Mouse (Mus musculus): ENCODE measurements around the gene Vars2. TPM values are rescaled to one million over a fixed set of nuclear protein-coding genes. Genes with fewer than 3 reads are reported as not detected.

Gene Vars2
- total and polyA plus RNA-seq, 3 experiments: 24.0 to 34.0 TPM; not detected in 1

DNA sequence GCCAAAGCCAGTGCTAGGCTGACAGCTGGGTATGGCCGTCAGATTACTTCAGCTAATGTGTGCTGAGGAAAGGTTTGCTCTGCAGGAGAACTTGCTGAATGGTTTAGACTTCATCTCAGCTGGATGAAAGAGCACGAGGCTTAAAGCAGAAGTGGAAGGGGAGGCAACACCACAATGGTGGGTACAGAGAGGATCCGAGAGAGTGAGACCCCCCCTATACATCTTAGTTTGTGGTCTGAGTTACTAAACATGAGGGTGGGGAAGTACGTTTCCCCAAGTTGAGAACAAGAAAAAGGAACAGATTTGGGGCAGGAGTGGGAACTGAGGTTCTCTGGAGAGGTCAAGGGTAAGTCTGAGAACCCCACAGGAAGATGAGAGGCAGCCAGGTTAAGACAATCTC lies 25.0 kb upstream of the Vars2 start:
- Histone ChIP-seq H3K27me3 (ENCODE audit: control insufficient read depth in 1 of 2, insufficient read depth in 2 of 2, low read length in 2 of 2) (no peaks in the 10 kb centered on the region), H3K36me3 (ENCODE audit: control insufficient read depth in 1 of 2, insufficient read depth in 2 of 2, low read length in 2 of 2) (no peaks in the 10 kb centered on the region), H3K4me1 (ENCODE audit: control insufficient read depth in 1 of 2, insufficient read depth in 2 of 2, low read length in 2 of 2) (no peaks in the 10 kb centered on the region), H3K79me2 (ENCODE audit: control insufficient read depth, insufficient read depth, low read length, poor library complexity) (no peaks in the 10 kb centered on the region), H3K9me3 (replicated peaks; ENCODE audit: insufficient read depth, low read length) (no peaks in the 10 kb centered on the region), H3K27ac (ENCODE audit: control insufficient read depth, low read depth, low read length) (no peak overlapping the region), H3K9ac (ENCODE audit: control insufficient read depth, low read depth, low read length, poor library complexity, severe bottlenecking) (no peak overlapping the region), H3K4me3 (ENCODE audit: control insufficient read depth in 1 of 2, insufficient read depth in 1 of 2, low read depth in 2 of 2, low read length in 2 of 2) (no peak overlapping the region)
- DNase-seq (ENCODE audit: low read depth, low spot score): no peak
- TF ChIP-seq MYC (IDR thresholded peaks at IDR 0.05; ENCODE audit: low read depth, low read length) (no peak), ZMIZ1 (IDR thresholded peaks at IDR 0.05; ENCODE audit: low read depth, low read length) (no peak), KAT2A (conservative IDR thresholded peaks at IDR 0.05; ENCODE audit: low read depth, low read length) (no peak)

DNA sequence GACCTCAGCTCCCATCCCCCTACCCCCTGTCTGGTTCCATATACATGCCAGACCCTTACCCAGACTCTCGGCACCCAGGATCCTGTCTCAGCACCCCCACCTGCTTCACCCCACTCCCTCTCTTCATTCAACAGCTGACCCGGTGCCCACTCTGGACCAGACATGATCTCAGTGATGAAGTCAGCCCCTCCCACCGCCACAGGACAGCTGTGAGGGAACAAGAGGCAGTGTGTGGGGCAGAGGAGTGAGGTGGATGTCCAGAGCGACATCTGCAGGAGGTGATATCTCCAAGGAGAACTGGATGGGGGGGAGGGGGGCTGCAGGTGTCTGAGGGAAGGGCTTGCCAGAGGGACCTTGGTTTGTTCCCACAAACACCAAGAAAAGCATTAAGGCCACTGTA lies 24.4 kb upstream of the Vars2 start:
- DNase-seq (ENCODE audit: low read depth, low spot score): no peak
- Histone ChIP-seq H3K79me2 (ENCODE audit: control insufficient read depth, insufficient read depth, low read length, poor library complexity) (no peaks in the 10 kb centered on the region), H3K4me3 (ENCODE audit: control insufficient read depth in 1 of 2, insufficient read depth in 1 of 2, low read depth in 2 of 2, low read length in 2 of 2) (no peak overlapping the region), H3K27me3 (ENCODE audit: control insufficient read depth in 1 of 2, insufficient read depth in 2 of 2, low read length in 2 of 2) (no peaks in the 10 kb centered on the region), H3K4me1 (ENCODE audit: control insufficient read depth in 1 of 2, insufficient read depth in 2 of 2, low read length in 2 of 2) (no peaks in the 10 kb centered on the region), H3K27ac (ENCODE audit: control insufficient read depth, low read depth, low read length) (no peak overlapping the region), H3K36me3 (ENCODE audit: control insufficient read depth in 1 of 2, insufficient read depth in 2 of 2, low read length in 2 of 2) (no peaks in the 10 kb centered on the region), H3K9ac (ENCODE audit: control insufficient read depth, low read depth, low read length, poor library complexity, severe bottlenecking) (no peak overlapping the region), H3K9me3 (replicated peaks; ENCODE audit: insufficient read depth, low read length) (no peaks in the 10 kb centered on the region)
- no peak for TF ChIP-seq RAD21 (IDR thresholded peaks at IDR 0.05; ENCODE audit: low read depth, low read length)
- no peak for TF ChIP-seq POLR2AphosphoS5 (IDR thresholded peaks at IDR 0.05; ENCODE audit: borderline replicate concordance, low read depth, low read length)
- TF ChIP-seq ETS1 (IDR thresholded peaks at IDR 0.05; ENCODE audit: low read depth, low read length): no peak
- TF ChIP-seq CHD1 (IDR thresholded peaks at IDR 0.05; ENCODE audit: low read depth, low read length): no peak
- no peak for TF ChIP-seq ELF1 (IDR thresholded peaks at IDR 0.05; ENCODE audit: low read depth, low read length)
- no peak for TF ChIP-seq MYB (IDR thresholded peaks at IDR 0.05; ENCODE audit: low read depth, low read length)
- no peak for TF ChIP-seq NELFE (IDR thresholded peaks at IDR 0.05; ENCODE audit: low read depth, low read length)
- TF ChIP-seq TBP (IDR thresholded peaks at IDR 0.05; ENCODE audit: low read depth, low read length): no peak
- TF ChIP-seq MAFK (IDR thresholded peaks at IDR 0.05; ENCODE audit: borderline replicate concordance, low read depth, low read length): no peak
- no peak for TF ChIP-seq RCOR1 (IDR thresholded peaks at IDR 0.05; ENCODE audit: low read depth, low read length)
- TF ChIP-seq EP300 (IDR thresholded peaks at IDR 0.05; ENCODE audit: low read depth in 1 of 2, low read length in 2 of 2): no peak
- TF ChIP-seq POLR2A (IDR thresholded peaks at IDR 0.05; ENCODE audit: control insufficient read depth in 1 of 2, insufficient read depth in 1 of 2, low read depth in 1 of 2, low read length in 2 of 2, poor library complexity in 1 of 2): no peak
- no peak for TF ChIP-seq MAX (IDR thresholded peaks at IDR 0.05; ENCODE audit: low read length)

All from MEL (cell line).